Mouse (Mus musculus) CH12.LX (cell line): ENCODE results near the gene Dhx57. TPM values are rescaled to one million over a fixed set of nuclear protein-coding genes. Genes with fewer than 3 reads are reported as not detected.

Experiments
- DNase-seq: peaks from one replicate; pipeline ENCODE4 v3.0.0-alpha.2; 2013; ENCODE audit errors: extremely low read depth
- H3K27ac ChIP-seq: 2 replicates; pipeline ENCODE4 v1.5.1; 2012; ENCODE audit warnings: low read depth, mild to moderate bottlenecking, control low read depth, moderate library complexity; ENCODE audit not compliant: insufficient read depth
- H3K27me3 ChIP-seq: replicated peaks from 2 replicates; pipeline ENCODE3; 2012; ENCODE audit warnings: inconsistent platforms
- H3K36me3 ChIP-seq, 2 experiments: replicated peaks in 1 of 2; 2 replicates each; pipeline versions ENCODE3 to v1.6.1; 2012; ENCODE audit warnings: inconsistent platforms in 1 of 2, low read length in 1 of 2, mild to moderate bottlenecking in 1 of 2, mixed read lengths in 1 of 2, moderate library complexity in 1 of 2; ENCODE audit not compliant: control insufficient read depth in 1 of 2, insufficient read depth in 1 of 2
- H3K4me1 ChIP-seq, 2 experiments: 2 replicates each; pipeline ENCODE4 v1.6.1; 2012; ENCODE audit warnings: inconsistent platforms in 1 of 2, moderate library complexity in 1 of 2; ENCODE audit not compliant: insufficient read depth in 2 of 2, control insufficient read depth in 1 of 2
- H3K4me2 ChIP-seq: 2 replicates; pipeline ENCODE4 v1.6.1; 2012; ENCODE audit warnings: low read depth, mild to moderate bottlenecking, control low read depth; ENCODE audit not compliant: poor library complexity, insufficient read depth, severe bottlenecking
- H3K4me3 ChIP-seq, 3 experiments: fragments of 150-350 bp in 1 of 3; sonication (generic) in 1 of 3; replicated peaks in 1 of 3; 2 replicates each; pipeline versions ENCODE3 to v1.5.1; 2011 to 2012; ENCODE audit warnings: low read depth in 2 of 3, low read length in 2 of 3, mild to moderate bottlenecking in 2 of 3, moderate library complexity in 2 of 3, control low read depth in 1 of 3, improper control_type of control experiment in 1 of 3, inconsistent platforms in 1 of 3, mixed read lengths in 1 of 3; ENCODE audit not compliant: poor library complexity in 1 of 3
- H3K79me2 ChIP-seq: replicated peaks from 2 replicates; pipeline ENCODE4 v1.6.1; 2012; ENCODE audit warnings: mild to moderate bottlenecking, moderate library complexity; ENCODE audit not compliant: control insufficient read depth, poor library complexity, insufficient read depth, severe bottlenecking; ENCODE audit errors: extremely low read depth
- H3K9ac ChIP-seq: 2 replicates; pipeline ENCODE4 v1.6.1; 2012; ENCODE audit warnings: low read depth, mild to moderate bottlenecking, control low read depth, moderate library complexity; ENCODE audit not compliant: insufficient read depth
- H3K9me3 ChIP-seq: replicated peaks from 2 replicates; pipeline ENCODE3; 2012; ENCODE audit warnings: low read length, inconsistent platforms, mixed read lengths
- CHD2 ChIP-seq: IDR thresholded peaks from 2 replicates; pipeline ENCODE4 v1.6.1; 2011; ENCODE audit warnings: low read length, improper control_type of control experiment
- CTCF ChIP-seq, 2 experiments: IDR thresholded peaks in 1 of 2; conservative IDR thresholded peaks in 1 of 2; 2 replicates each; pipeline ENCODE4 v1.5.1; 2011 to 2012; ENCODE audit warnings: low read depth in 2 of 2, low read length in 2 of 2, improper control_type of control experiment in 1 of 2, inconsistent platforms in 1 of 2, mild to moderate bottlenecking in 1 of 2, moderate library complexity in 1 of 2
- ETS1 ChIP-seq: conservative IDR thresholded peaks from 2 replicates; pipeline ENCODE4 v1.6.1; 2012; ENCODE audit warnings: low read depth, mild to moderate bottlenecking, inconsistent platforms, low read length, improper control_type of control experiment, moderate library complexity
- GABPA ChIP-seq: IDR thresholded peaks from 2 replicates; pipeline ENCODE4 v1.6.1; 2012; ENCODE audit warnings: low read depth, low read length, improper control_type of control experiment, inconsistent platforms; ENCODE audit not compliant: insufficient replicate concordance
- IRF4 ChIP-seq: IDR thresholded peaks from 2 replicates; pipeline ENCODE4 v1.6.1; 2014; ENCODE audit warnings: low read depth, mild to moderate bottlenecking, inconsistent platforms, low read length, improper control_type of control experiment
- JUND ChIP-seq: conservative IDR thresholded peaks from 2 replicates; pipeline ENCODE4 v1.6.1; 2011; ENCODE audit warnings: low read depth, low read length, improper control_type of control experiment
- MAX ChIP-seq: IDR thresholded peaks from 2 replicates; pipeline ENCODE4 v1.6.1; 2011; ENCODE audit warnings: low read length, improper control_type of control experiment
- MEF2A ChIP-seq: IDR thresholded peaks from 2 replicates; pipeline ENCODE4 v1.6.1; 2014; ENCODE audit warnings: low read depth, mild to moderate bottlenecking, inconsistent platforms, low read length, improper control_type of control experiment, borderline replicate concordance
- MYC ChIP-seq: IDR thresholded peaks from 2 replicates; pipeline ENCODE4 v1.6.1; 2011; ENCODE audit warnings: low read depth, mild to moderate bottlenecking, improper control_type of control experiment, low read length
- NELFE ChIP-seq: IDR thresholded peaks from 2 replicates; pipeline ENCODE4 v1.6.1; 2011; ENCODE audit warnings: low read depth, low read length, improper control_type of control experiment
- POLR2AphosphoS2 ChIP-seq: IDR thresholded peaks from 2 replicates; pipeline ENCODE4 v1.6.1; 2011; ENCODE audit warnings: low read depth, low read length, improper control_type of control experiment
- RAD21 ChIP-seq: IDR thresholded peaks from 2 replicates; pipeline ENCODE4 v1.6.1; 2011; ENCODE audit warnings: low read depth, mild to moderate bottlenecking, low read length, improper control_type of control experiment, moderate library complexity
- SIN3A ChIP-seq: IDR thresholded peaks from 2 replicates; pipeline ENCODE4 v1.6.1; 2012; ENCODE audit warnings: low read length, improper control_type of control experiment, inconsistent platforms
- SMC3 ChIP-seq: IDR thresholded peaks from 2 replicates; pipeline ENCODE4 v1.6.1; 2011; ENCODE audit warnings: low read depth, low read length, improper control_type of control experiment
- TCF12 ChIP-seq: IDR thresholded peaks from 2 replicates; pipeline ENCODE4 v1.6.1; 2014; ENCODE audit warnings: low read depth, mild to moderate bottlenecking, inconsistent platforms, low read length, improper control_type of control experiment
- ZC3H11A ChIP-seq: IDR thresholded peaks from 2 replicates; pipeline ENCODE4 v1.6.1; 2012; ENCODE audit warnings: low read depth, mild to moderate bottlenecking, inconsistent platforms, low read length, improper control_type of control experiment
- ZNF384 ChIP-seq: IDR thresholded peaks from 2 replicates; pipeline ENCODE4 v1.6.1; 2012; ENCODE audit warnings: low read depth, low read length, improper control_type of control experiment, inconsistent platforms
- dilution Hi-C: fragments of 300-500 bp; cut with MboI; formaldehyde crosslinking; loops from 2 replicates; pipeline ENCODE4 v1.14.3; 2020; ENCODE audit warnings: low sequenced_read_pairs; ENCODE audit not compliant: extremely low pct_unique_long_range_greater_than_20kb, extremely low pct_ligation_motif_present
- in situ Hi-C: fragments of 300-500 bp; cut with MboI; formaldehyde crosslinking; loops from 3 replicates; pipeline ENCODE4 v1.14.3; 2019; ENCODE audit warnings: low sequenced_read_pairs, low pct_ligation_motif_present, low pct_unique_long_range_greater_than_20kb, mixed read lengths
- polyA plus RNA-seq: library from polyadenylated mRNA; unstranded; fragments of >175 nt; gene quantifications from 2 replicates; pipeline ENCODE4 v1.2.1, GENCODE M21; 2012; ENCODE audit warnings: low read depth; ENCODE audit not compliant: insufficient read length
- total RNA-seq, 2 experiments: library from RNA; depleted of rRNA; stranded (reverse); fragments of 300-350 nt in 1 of 2; fragments of >200 nt in 1 of 2; gene quantifications; 2 replicates each; pipeline ENCODE4 v1.2.3; 2012 to 2014

Dhx57 gene
- total and polyA plus RNA-seq, 3 experiments: 20.3 to 22.4 (median 21.7) TPM

GRCm38 (mm10) chr17:80224326-80225116 lies 65.8 kb downstream of the Dhx57 start, which contains the start of gene Gemin6 (continued):
- TF ChIP-seq SIN3A: peak; percentile 80
- TF ChIP-seq GABPA: peak; percentile 44; the same call in 1 of the 2 replicates
- TF ChIP-seq MAX: peak; percentile 83
- no peak for TF ChIP-seq ZC3H11A
- TF ChIP-seq SMC3: no peak
- no peak for TF ChIP-seq IRF4
- peak; percentile 91 for TF ChIP-seq TCF12
- peak; percentile 91; the same call in 1 of the 2 replicates for TF ChIP-seq MYC
- 0 out of 2 replicates have a peak, but pooled peaks have one; percentile 18 for TF ChIP-seq MEF2A
- peak; percentile 85 for TF ChIP-seq POLR2AphosphoS2
- no peak for TF ChIP-seq RAD21
- no peak for TF ChIP-seq CHD2
- peak; percentile 59; the same call in 1 of the 2 replicates for TF ChIP-seq JUND
- peak; percentile 96 for TF ChIP-seq NELFE
- TF ChIP-seq ETS1: peak; percentile 31; the same call in 1 of the 2 replicates

- no peaks in the 10 kb centered on the region for H3K9me3 ChIP-seq
- no peak for DNase-seq
- H3K9ac ChIP-seq: peak overlapping the region; percentile 99
- peaks cover 9 to 14% of the 10 kb centered on the region in 2 experiments for H3K36me3 ChIP-seq
- TF ChIP-seq CTCF (conservative IDR thresholded peaks at IDR 0.05 in 1 of 2, IDR thresholded peaks at IDR 0.05 in 1 of 2; ENCODE audit: low read depth in 2 of 2, low read length in 2 of 2) (no peak), ZNF384 (0 out of 2 replicates have a peak, but pooled peaks have one; percentile 3)
- no peak overlapping the region; the same call in 1 of the 2 replicates for H3K27ac ChIP-seq
- H3K4me3 ChIP-seq: peak overlapping the region; percentile 63 to 86 (median 64)
- H3K4me2 ChIP-seq: peak overlapping the region; percentile 85
- peaks cover 12% of the 10 kb centered on the region for H3K79me2 ChIP-seq
- no peaks in the 10 kb centered on the region for H3K27me3 ChIP-seq
- in situ Hi-C loops: no loop called here
- peaks cover 5 to 42% of the 10 kb centered on the region in 2 experiments; a peak in 3 of 4 replicates for H3K4me1 ChIP-seq
- dilution Hi-C loops: no loop called here
Observed at GRCm38 (mm10) chr17:80223829-80224228, 66.4 kb downstream of the Dhx57 start.
